Mouse (Mus musculus) intestine, embryonic 14.5 days (tissue): ENCODE measurements around the gene Ganab. TPM values are rescaled to one million over a fixed set of nuclear protein-coding genes. Genes with fewer than 3 reads are reported as not detected.
A peak's percentile ranks its signal among the peaks of the same experiment; 100 is the strongest.
"Not testable (repeated sequence)": the region's sequence is repeated elsewhere in the genome, so short reads cannot be mapped to it uniquely, and the experiment has no call there.

Experiments used
- ATAC-seq: fragments of 200-750 bp; cut with Nextera tagmentation; replicated peaks from 2 replicates; pipeline ENCODE4 v1.8.0; 2017; ENCODE audit warnings: low read depth, moderate number of reproducible peaks, moderate TSS enrichment, moderate library complexity; ENCODE audit not compliant: low FRiP score, low TSS enrichment
- DNase-seq: peaks from one replicate; pipeline ENCODE4 v3.0.0-alpha.2; 2018; ENCODE audit warnings: low spot score
- H3K27ac ChIP-seq: fragments of 300-500 bp; sonication (generic); 2 replicates; pipeline ENCODE4 v1.5.1; 2014; ENCODE audit warnings: low read depth, mild to moderate bottlenecking, control low read depth
- H3K27me3 ChIP-seq: fragments of 300-500 bp; sonication (generic); replicated peaks from 2 replicates; pipeline ENCODE4 v1.6.1; 2014; ENCODE audit warnings: low read length, control low read depth; ENCODE audit not compliant: control insufficient read depth, insufficient read depth
- H3K36me3 ChIP-seq: fragments of 300-500 bp; sonication (generic); 2 replicates; pipeline ENCODE4 v1.6.1; 2014; ENCODE audit warnings: low read length, control low read depth; ENCODE audit not compliant: control insufficient read depth, insufficient read depth
- H3K4me1 ChIP-seq: fragments of 300-500 bp; sonication (generic); replicated peaks from 2 replicates; pipeline ENCODE4 v1.6.1; 2014; ENCODE audit warnings: low read length, control low read depth, mixed read lengths; ENCODE audit not compliant: control insufficient read depth, insufficient read depth
- H3K4me2 ChIP-seq: fragments of 300-500 bp; sonication (generic); 2 replicates; pipeline ENCODE4 v1.6.1; 2014; ENCODE audit warnings: low read length
- H3K4me3 ChIP-seq: fragments of 300-500 bp; sonication (generic); 2 replicates; pipeline ENCODE4 v1.5.1; 2014; ENCODE audit warnings: low read depth, low read length, control low read depth, mixed read lengths
- H3K9ac ChIP-seq: fragments of 300-500 bp; sonication (generic); 2 replicates; pipeline ENCODE4 v1.6.1; 2014; ENCODE audit warnings: mild to moderate bottlenecking, low read length
- H3K9me3 ChIP-seq: fragments of 300-500 bp; sonication (generic); 2 replicates; pipeline ENCODE4 v1.6.1; 2016; ENCODE audit warnings: low read length, control low read depth; ENCODE audit not compliant: control insufficient read depth
- WGBS: fragments of 180-500 bp; shearing (Covaris S2); extraction: QIAGEN DNeasy Blood & Tissue Kit; methylation state at CpG from one replicate; pipeline ENCODE4 v1.1.7; 2014; 5-methylcytosine and 5-hydroxymethylcytosine counted together
- polyA plus RNA-seq: library from polyadenylated mRNA; unstranded; fragments of >200 nt; fragmentation: Nextera tagmentation; extraction: Ambion mirVana; gene quantifications from 2 replicates; pipeline ENCODE4 v1.2.1, GENCODE M21; 2014

Ganab gene
- polyA plus RNA-seq, 1 experiment from 2014 or later, result 89.8 TPM

GRCm38 (mm10) chr19:8864265-8864664 is 33.6 kb upstream of the Ganab start:
- no peak for DNase-seq
- H3K36me3 ChIP-seq, result no peaks in the 10 kb centered on the region
- no peaks in the 10 kb centered on the region for H3K4me1 ChIP-seq
- H3K27ac ChIP-seq, result no peak overlapping the region
- no peak overlapping the region for H3K4me2 ChIP-seq
- no peak overlapping the region for H3K4me3 ChIP-seq
- H3K9me3 ChIP-seq, result no peaks in the 10 kb centered on the region
- H3K9ac ChIP-seq, result no peak overlapping the region
- no peak for ATAC-seq
- WGBS, result 85% methylated on average over 6 of the region's 6 CpGs
- H3K27me3 ChIP-seq, result no peaks in the 10 kb centered on the region

GRCm38 (mm10) chr19:8870381-8870780 is 27.5 kb upstream of the Ganab start:
- H3K4me2 ChIP-seq, result peak overlapping the region; percentile 59
- H3K27ac ChIP-seq, H3K4me1 ChIP-seq, ATAC-seq, H3K27me3 ChIP-seq, H3K4me3 ChIP-seq, H3K9ac ChIP-seq, H3K9me3 ChIP-seq, DNase-seq: not testable (repeated sequence)
- H3K36me3 ChIP-seq, result peaks cover 25% of the 10 kb centered on the region
- WGBS, result 87% methylated on average over 3 of the region's 3 CpGs

- H3K9me3 ChIP-seq, result no peaks in the 10 kb centered on the region
- peak overlapping the region; percentile 59 for H3K4me2 ChIP-seq
- WGBS, result 52% methylated on average over 9 of the region's 9 CpGs
- H3K36me3 ChIP-seq, result peaks cover 30% of the 10 kb centered on the region
- H3K9ac ChIP-seq, result peak overlapping the region; percentile 90
- ATAC-seq (peak; percentile 30), DNase-seq (no peak)
- no peaks in the 10 kb centered on the region for H3K27me3 ChIP-seq
- peak overlapping the region; percentile 89 for H3K4me3 ChIP-seq
- H3K4me1 ChIP-seq, result peaks cover 7% of the 10 kb centered on the region; the same call in 1 of the 2 replicates
- H3K27ac ChIP-seq, result peak overlapping the region; percentile 67
These were observed 27.0 kb upstream of the Ganab start for GRCm38 (mm10) chr19:8870838-8871237.

GRCm38 (mm10) chr19:8871267-8872186 is 26.3 kb upstream of the Ganab start, which contains the start of gene Ubxn1:
Gene Ubxn1 (plus strand): TSS chr19:8871496.
- under 1% methylated on average over 59 of the region's 59 CpGs for WGBS
- Histone ChIP-seq H3K27ac (peak within 1 kb of the TSS; percentile 71), H3K9ac (peak within 1 kb of the TSS; percentile 90), H3K4me1 (peaks cover 7% of the 10 kb centered on the region; the same call in 1 of the 2 replicates), H3K4me3 (peak within 1 kb of the TSS; percentile 89), H3K27me3 (no peaks in the 10 kb centered on the region), H3K9me3 (no peaks in the 10 kb centered on the region), H3K36me3 (peaks cover 36% of the 10 kb centered on the region), H3K4me2 (peak within 1 kb of the TSS; percentile 93)
- ATAC-seq (peak; percentile 97), DNase-seq (peak; percentile 97)

GRCm38 (mm10) chr19:8872266-8872840 is 25.5 kb upstream of the Ganab start:
- peak overlapping the region; percentile 90 for H3K9ac ChIP-seq
- H3K27ac ChIP-seq, result peak overlapping the region; percentile 71
- ATAC-seq (no peak), DNase-seq (no peak)
- H3K27me3 ChIP-seq, result no peaks in the 10 kb centered on the region
- H3K9me3 ChIP-seq, result no peaks in the 10 kb centered on the region
- H3K4me2 ChIP-seq, result peak overlapping the region; percentile 93
- peaks cover 7% of the 10 kb centered on the region; the same call in 1 of the 2 replicates for H3K4me1 ChIP-seq
- H3K4me3 ChIP-seq, result peak overlapping the region; percentile 89
- WGBS, result 58% methylated on average over 10 of the region's 10 CpGs
- H3K36me3 ChIP-seq, result peaks cover 44% of the 10 kb centered on the region

GRCm38 (mm10) chr19:8875031-8875430 is 22.8 kb upstream of the Ganab start:
- no peak overlapping the region for H3K27ac ChIP-seq
- no peak for DNase-seq
- H3K9me3 ChIP-seq, result no peaks in the 10 kb centered on the region
- H3K4me3 ChIP-seq, result no peak overlapping the region
- no peak overlapping the region for H3K4me2 ChIP-seq
- peaks cover 53% of the 10 kb centered on the region for H3K36me3 ChIP-seq
- WGBS, result 91% methylated on average over 7 of the region's 7 CpGs
- no peaks in the 10 kb centered on the region for H3K27me3 ChIP-seq
- no peak for ATAC-seq
- no peak overlapping the region for H3K9ac ChIP-seq
- peaks cover 10% of the 10 kb centered on the region for H3K4me1 ChIP-seq

- DNase-seq (peak; percentile 88), ATAC-seq (peak; percentile 95)
- Histone ChIP-seq H3K27ac (peak within 1 kb of the TSS; percentile 81), H3K9me3 (no peaks in the 10 kb centered on the region), H3K9ac (peak within 1 kb of the TSS; percentile 92), H3K4me3 (peak within 1 kb of the TSS; percentile 82), H3K36me3 (peaks cover 27% of the 10 kb centered on the region), H3K4me2 (peak within 1 kb of the TSS; percentile 79), H3K27me3 (no peaks in the 10 kb centered on the region), H3K4me1 (peaks cover 3% of the 10 kb centered on the region)
- WGBS, result under 1% methylated on average over 42 of the region's 42 CpGs
These were observed 17.4 kb upstream of the Ganab start, which contains the start of gene Uqcc3 for GRCm38 (mm10) chr19:8880311-8881033. Gene Uqcc3 (minus strand): TSS chr19:8880923.

- Histone ChIP-seq H3K27me3 (no peaks in the 10 kb centered on the region), H3K9me3 (no peaks in the 10 kb centered on the region), H3K4me1 (peaks cover 3% of the 10 kb centered on the region), H3K4me3 (peak overlapping the region; percentile 82), H3K36me3 (peaks cover 22% of the 10 kb centered on the region), H3K9ac (peak overlapping the region; percentile 92), H3K27ac (no peak overlapping the region), H3K4me2 (peak overlapping the region; percentile 79)
- 14% methylated on average over 3 of the region's 3 CpGs for WGBS
- DNase-seq, result no peak
- ATAC-seq, result peak; percentile 12; the same call in 1 of the 2 replicates
These were observed 16.9 kb upstream of the Ganab start for GRCm38 (mm10) chr19:8881034-8881392.
